Mouse (Mus musculus) gonadal fat pad, adult 2 months (tissue): Measurements from ENCODE around the gene St6galnac6. TPM values are rescaled to one million over a fixed set of nuclear protein-coding genes. Genes with fewer than 3 reads are reported as not detected.

Experiments
- DNase-seq: peaks from one replicate; pipeline ENCODE4 v3.0.0-alpha.2; 2012; ENCODE audit warnings: low read depth
- polyA plus RNA-seq: library from polyadenylated mRNA; depleted of rRNA; stranded (reverse); fragments of >200 nt; gene quantifications from 2 replicates; pipeline ENCODE4 v1.2.3, GENCODE M21; 2012; rRNA removed

Gene St6galnac6
- polyA plus RNA-seq, result 44.6 and 46.1 TPM in 2 replicates

- DNase-seq, result no peak
These were observed at the start of gene St6galnac6 for GRCm38 (mm10) chr2:32599409-32599808. TSS of gene St6galnac6 (plus strand) at chr2:32599709.

DNA sequence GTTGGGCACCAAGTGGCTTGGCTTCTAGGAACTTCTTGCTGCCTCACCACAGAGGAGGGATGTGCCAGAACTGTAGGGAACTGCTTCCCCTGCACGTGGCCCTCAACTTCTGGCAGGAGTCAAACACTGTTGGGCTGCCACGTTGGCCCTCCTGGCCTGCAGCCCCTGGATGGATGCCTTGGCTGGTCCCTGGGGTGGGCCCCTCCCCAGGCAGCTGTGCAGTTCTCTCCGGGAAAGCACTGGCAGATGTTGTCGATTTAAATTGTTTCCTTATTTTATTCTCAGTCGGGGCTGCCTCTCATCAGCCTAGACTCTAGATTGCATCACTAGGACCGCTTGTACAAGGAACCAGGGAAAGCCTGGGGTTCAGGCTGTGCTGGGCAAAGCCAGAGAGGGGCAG is 49.7 kb upstream of the St6galnac6 start:
- DNase-seq, result no peak

GRCm38 (mm10) chr2:32551236-32551635 is 48.3 kb upstream of the St6galnac6 start:
- no peak for DNase-seq

- no peak for DNase-seq
These were observed 45.8 kb upstream of the St6galnac6 start for GRCm38 (mm10) chr2:32553592-32554148.

DNA sequence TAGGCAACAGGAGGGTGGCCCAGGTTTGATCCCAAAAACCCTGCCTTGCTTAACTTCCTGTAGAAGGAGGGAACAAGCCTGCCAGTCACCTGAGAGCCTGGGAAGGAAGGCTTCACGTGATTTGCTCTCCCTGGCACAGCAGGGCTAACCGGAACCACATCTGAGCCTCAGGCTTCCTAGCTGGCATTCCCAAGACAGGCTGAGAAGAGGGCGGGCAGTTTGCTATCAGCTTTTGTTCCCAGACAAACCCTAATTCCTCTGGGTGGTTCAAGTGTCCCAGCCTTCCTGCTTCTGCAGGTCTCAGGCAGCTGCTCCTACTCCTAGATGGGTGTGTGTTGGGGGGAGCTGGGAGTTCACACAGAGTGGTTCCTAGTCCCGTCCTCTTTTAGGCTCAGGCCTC is 44.0 kb upstream of the St6galnac6 start:
- DNase-seq, result no peak

DNA sequence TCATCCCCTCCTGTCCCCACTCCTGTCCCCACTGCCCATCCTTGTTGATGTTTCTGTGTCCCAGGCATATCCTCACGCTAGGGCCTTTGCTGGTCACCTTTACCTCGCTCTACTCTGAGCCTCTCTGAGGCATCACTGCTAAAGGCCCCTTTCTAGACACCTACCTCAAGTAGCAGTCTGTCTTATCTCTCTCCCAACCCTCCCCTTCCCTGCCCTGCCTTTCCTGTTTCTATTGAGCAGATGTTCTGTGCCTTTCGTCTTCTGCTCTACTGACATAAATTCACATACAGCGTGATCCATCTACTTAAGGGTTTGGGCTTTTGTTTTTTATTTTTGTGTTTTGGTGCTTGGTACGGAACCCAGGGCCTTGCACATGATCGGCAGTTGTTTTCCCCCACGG is 43.5 kb upstream of the St6galnac6 start:
- no peak for DNase-seq

DNA sequence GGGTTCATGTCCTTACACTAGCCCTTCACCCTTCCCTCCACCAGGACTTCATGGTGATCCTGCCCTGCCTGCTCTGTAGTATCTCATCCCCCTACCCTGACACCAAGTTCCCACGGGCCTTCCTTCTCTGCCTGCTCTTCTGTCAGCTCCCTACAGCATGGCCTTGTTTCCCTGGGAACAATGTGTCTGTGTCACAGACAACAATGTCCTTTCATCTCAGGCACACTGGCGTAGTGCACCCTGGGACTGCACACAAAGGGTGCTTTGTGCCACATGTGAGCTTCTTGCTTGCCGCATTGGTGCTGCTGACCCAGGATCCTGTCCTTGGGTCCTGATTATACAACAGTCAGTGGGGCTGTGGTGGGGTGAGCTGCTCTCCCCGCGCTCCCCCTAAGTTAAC is 39.9 kb upstream of the St6galnac6 start:
- DNase-seq, result no peak

DNA sequence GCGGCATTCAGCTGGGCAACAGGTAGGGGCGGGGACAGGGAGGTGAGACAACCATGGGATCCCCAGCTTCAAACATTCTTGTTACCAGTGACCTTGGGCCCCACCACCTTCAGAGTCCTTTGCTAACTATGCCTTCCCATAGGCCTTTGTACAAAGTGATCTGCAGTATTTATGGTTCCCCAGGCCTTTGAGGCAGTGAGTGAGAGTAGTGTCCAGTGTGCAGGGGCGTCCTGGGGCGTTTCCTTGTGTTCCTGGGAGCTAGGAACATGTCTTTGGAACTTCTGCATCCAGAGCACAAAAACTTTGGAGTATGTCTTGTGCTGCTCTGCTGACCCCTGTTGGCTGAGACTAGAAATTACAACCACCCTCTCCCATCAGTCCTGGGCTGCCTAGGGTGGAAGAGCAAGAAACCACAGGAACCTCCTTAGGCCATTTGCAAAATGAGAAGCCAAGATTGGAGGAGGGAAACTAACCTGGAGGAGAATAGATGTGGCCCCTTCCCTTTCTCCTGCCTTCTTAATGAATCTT is 32.9 kb upstream of the St6galnac6 start:
- DNase-seq, result no peak

DNA sequence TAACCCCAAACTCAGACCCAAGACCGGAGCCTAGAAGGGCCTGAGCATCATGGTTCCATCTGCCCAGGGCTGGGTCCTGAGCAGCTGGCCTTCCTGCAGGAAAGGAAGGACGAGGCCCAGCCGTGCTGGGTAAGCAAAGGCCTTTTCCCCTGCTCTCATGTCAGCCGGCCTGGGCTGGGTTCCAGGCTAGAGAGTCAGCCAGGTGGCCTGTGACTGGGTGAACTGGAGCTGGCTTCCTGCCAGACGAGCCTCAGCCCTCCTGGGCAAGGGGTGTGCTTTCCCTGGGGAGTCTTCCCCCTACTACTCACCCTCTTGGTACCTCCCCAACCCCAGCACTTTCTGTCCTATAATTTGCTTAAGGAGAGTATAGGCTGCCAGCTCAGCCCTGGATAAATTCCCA is 31.4 kb upstream of the St6galnac6 start:
- no peak for DNase-seq

DNA sequence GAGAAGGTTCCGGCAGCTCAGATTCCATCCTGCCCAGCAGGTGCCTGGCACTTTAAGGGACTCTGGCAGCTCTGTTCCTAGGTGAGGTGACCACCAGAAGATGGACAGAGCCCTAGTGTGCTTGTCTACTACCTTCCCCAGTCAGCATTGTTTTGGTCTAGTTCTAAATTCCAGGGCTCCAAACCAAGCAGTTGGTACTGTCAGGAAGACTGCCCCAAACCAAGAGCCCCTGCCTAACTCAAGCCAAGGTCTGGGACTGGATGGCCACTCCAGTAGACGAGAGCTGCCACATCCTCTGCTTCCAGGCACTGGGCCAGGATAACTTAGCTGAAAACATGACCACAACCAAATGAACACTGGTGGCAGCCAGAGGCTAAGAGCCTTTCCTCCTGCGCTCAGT is 30.6 kb upstream of the St6galnac6 start:
- no peak for DNase-seq

DNA sequence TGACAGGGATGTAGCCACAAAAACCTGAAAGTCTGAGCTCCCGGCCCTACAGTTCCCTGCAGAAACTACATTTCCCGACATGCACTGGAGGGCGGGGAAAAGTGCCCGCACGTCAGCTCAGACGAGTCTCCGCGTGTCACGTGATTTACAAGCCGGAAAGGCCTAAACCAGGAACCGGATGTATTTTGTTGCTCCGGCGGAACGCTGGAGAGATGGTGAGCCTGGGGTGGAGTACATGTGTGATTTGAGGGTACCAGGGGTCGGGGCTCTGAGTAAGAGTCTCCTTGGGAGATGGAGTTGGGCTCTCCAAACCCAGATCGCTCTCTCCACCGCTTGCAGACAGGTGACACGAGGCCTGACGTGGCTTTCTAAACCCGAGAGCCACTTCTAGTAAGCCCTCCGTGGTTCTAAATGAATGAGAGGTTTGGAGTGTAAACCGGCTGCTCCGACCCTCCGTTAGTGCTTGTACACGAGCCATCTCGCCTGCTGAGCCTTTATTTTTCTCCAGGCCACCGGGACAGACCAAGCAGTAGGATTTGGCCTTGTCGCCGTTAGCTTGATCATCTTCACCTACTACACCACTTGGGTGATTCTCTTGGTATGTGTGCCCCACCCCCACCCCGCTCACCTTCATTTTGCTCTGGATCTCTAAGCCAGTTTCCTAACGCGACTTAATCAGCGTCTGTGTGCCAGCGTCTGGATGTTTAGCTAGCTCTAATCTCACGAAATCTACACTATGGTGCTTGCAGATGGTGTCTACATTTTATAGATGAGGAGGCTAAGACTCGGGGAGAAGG is 28.6 kb upstream of the St6galnac6 start, which contains the start of gene Dpm2:
Gene Dpm2, plus strand, starts transcription at position 161 of the 797 bp plus-strand sequence.
- DNase-seq, result no peak

GRCm38 (mm10) chr2:32572196-32572595 is 27.3 kb upstream of the St6galnac6 start:
- no peak for DNase-seq

DNA sequence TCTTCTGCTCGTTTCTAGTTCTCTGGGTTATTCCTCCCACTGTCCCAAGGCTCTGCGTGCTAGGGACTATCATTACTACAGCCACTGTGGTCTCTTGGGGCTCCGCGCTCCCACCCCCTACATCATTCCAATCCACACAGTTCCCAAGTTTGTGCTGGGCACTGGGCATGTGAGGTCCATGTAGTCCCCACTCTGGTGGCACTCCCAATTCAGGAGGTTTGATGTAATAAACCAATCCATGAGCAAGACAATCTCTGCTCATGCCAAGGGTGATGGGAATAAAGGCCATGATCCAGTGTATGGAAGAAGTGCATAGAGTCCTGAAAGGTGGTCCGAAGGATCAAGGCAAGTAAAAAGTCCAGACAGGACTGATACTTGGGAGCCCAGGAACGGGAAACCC is 25.0 kb upstream of the St6galnac6 start, which contains the start of gene Pip5kl1:
Gene Pip5kl1, plus strand, starts transcription at position 301 of the 400 bp plus-strand sequence.
- DNase-seq, result no peak

DNA sequence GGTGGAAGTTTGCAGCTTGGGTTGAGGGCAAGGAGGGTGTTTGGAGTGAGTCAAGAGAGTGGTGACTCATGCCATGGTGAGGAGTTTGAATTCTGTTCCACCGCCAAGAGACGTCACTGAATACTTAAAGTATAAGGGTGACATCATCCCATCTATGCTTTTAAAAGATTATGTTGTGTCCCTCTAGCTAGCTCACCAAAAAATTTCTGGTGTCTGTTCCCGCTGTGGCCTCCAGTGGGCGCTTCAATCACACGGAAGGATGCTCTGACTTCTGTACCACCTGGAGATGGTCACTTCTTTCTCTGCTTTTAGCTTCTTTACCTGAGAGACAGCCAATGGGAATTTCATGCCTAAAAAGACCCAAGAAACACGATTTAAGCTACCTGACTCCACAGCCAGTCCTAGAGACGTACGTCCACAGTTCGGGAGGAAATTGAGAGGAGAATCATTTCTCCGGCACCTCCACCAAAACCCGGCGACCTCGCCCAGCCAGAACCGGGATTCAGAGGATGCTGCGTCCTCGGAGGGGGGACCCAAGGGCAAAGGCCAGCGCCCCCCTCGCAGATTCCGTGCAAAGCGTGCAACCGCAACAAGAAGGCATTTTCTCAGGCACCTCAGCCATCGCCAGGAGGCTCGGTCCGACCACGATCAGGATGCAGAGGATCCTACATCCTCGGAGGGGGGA is 24.5 kb upstream of the St6galnac6 start:
- DNase-seq, result no peak

DNA sequence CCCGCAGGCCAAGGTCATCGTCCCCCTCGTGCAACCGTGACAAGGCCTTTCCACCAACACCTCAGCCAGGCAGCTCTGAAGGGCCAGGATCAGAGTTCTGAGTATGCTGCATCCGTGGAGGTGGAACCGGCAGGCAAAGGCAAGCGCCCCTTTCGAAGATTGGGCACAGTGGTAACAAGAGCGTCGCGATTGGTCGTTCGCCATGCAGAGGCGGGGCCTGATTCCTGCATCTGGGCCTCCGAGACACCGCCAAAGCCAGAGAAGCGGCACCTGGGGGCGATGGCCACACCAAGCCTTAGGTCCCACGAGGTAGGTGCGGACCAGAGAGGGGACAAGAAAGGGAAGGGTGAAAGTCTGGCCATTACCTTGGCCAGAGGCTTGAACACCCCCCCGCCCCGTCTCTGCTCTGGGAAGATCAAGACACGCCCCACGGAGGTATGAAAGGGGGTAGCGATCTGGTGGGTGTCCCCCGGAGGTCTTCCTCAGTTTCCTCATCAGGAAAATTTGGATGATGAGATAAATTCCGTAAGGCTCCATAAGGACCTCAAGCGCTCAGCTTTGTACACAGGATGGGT is 23.8 kb upstream of the St6galnac6 start, which contains the start of gene 9430097D07Rik:
Gene 9430097D07Rik, minus strand, starts transcription at position 99 of the 575 bp plus-strand sequence.
- no peak for DNase-seq

- no peak for DNase-seq
These were observed 23.0 kb upstream of the St6galnac6 start for GRCm38 (mm10) chr2:32576532-32576931.

- no peak for DNase-seq
These were observed 21.1 kb upstream of the St6galnac6 start for GRCm38 (mm10) chr2:32578146-32579046.

DNA sequence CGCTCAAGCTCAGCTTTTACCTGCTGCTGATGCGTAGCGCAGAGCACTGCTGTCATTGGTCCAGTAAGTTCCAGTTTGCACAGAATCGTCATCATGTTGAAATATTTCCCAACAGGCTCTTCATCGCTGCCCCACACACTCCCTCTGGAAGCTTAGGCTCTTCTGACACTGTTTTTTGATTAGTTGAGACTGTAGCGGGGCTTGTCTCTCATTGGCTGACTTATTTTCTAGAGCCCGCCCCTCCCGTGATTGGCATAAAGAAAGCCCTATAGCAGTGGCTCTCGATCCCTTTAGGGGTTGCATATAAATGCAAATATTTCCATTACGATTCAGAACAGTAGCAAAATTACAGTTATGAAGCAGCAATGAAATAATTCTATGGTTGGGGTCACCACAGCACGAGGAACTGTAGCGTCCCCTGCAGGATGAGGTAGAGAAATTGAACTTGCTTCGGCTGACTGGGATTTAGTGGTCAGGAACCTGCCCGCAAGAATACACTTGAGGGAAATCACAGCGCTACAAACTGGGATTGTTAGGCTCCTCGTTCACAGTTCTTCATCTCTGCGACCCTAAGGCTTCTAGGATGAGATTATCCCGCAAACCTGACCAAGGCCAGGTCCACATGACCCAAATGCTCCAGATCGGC is 17.9 kb upstream of the St6galnac6 start:
- no peak for DNase-seq

DNA sequence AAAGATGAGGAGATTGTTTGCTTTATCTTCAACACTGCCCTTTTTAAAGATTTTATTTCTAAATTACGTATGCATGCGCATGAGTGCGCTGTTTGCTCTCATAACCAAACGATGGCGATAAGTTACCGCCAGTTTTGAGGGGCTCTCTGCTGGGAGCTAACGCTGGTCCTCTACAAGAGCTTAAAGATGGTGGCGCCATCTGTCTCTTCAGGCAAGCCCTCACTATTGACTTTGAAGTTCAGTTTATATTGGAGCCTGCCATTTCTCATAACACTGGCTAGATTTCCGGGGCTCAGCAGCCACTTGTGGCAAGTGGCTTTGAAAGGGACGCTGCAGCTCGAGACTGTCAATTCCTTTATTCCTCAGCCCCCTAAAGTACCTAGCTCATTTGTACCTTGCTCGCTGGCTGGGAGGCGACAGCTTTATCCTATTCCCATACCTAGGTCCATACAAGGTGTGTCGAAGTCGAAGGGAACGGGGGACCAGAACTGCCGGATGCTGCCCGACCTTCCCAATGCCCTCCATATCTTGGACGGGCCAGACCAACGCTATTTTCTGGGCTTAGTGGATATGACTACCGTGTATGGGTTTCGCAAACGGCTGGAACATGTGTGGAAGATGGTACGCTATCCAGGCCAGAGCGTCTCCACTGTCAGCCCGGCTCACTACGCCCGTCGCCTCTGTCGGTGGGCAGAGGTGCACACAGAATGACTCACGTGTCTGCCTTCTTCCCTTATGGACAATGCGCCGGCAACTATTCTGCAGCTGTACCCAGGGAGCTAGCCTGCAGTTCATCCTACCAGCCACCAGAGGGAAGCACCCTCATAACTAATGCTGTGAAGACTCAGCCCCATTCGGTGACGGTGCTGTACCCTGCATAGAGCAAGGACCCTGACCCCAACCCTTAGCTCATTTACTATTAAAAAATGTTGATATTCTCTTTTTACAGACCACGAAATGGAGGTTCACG is 16.4 kb upstream of the St6galnac6 start:
- DNase-seq, result no peak
